Mouse (Mus musculus): ENCODE results near the gene Igsf10. TPM values are rescaled to one million over a fixed set of nuclear protein-coding genes. Genes with fewer than 3 reads are reported as not detected.

Gene Igsf10
- polyA plus RNA-seq, 1 experiment from 2014 or later = 6.9 TPM

- DNase-seq (ENCODE audit: low spot score) (no peak), ATAC-seq (replicated peaks; ENCODE audit: low FRiP score, low TSS enrichment, low read depth) (no peak)
- Histone ChIP-seq H3K4me1 (replicated peaks; ENCODE audit: control insufficient read depth, insufficient read depth, low read length) (no peaks in the 10 kb centered on the region), H3K27ac (ENCODE audit: low read depth) (no peak overlapping the region), H3K36me3 (ENCODE audit: control insufficient read depth, insufficient read depth, low read length) (no peaks in the 10 kb centered on the region), H3K9ac (ENCODE audit: low read length) (no peak overlapping the region), H3K4me3 (ENCODE audit: low read depth, low read length) (no peak overlapping the region), H3K4me2 (ENCODE audit: low read length) (no peak overlapping the region), H3K27me3 (replicated peaks; ENCODE audit: control insufficient read depth, insufficient read depth, low read length) (no peaks in the 10 kb centered on the region), H3K9me3 (ENCODE audit: control insufficient read depth, low read length) (no peaks in the 10 kb centered on the region)
- WGBS = 94% methylated on average over 6 of the region's 6 CpGs
Measured at GRCm38 (mm10) chr3:59270811-59271210, 73.4 kb downstream of the Igsf10 start.

Other genes starting within 250 kb of the Igsf10 start
- 1.1 and 1.2 TPM in 2 replicates for gene Gpr171, start 242.6 kb downstream of the Igsf10 start, polyA plus RNA-seq (2014; fragmentation: Nextera tagmentation; extraction: Ambion mirVana)
- gene P2ry14, start 190.8 kb downstream of the Igsf10 start, polyA plus RNA-seq (2014; fragmentation: Nextera tagmentation; extraction: Ambion mirVana) = 8.4 and 8.6 TPM in 2 replicates
- not detected in 2 replicates for gene Gpr87, start 149.3 kb downstream of the Igsf10 start, polyA plus RNA-seq (2014; fragmentation: Nextera tagmentation; extraction: Ambion mirVana)
- 1.6 and 1.7 TPM in 2 replicates for gene P2ry13, start 133.5 kb downstream of the Igsf10 start, polyA plus RNA-seq (2014; fragmentation: Nextera tagmentation; extraction: Ambion mirVana)
- 1.9 and 2.5 TPM in 2 replicates for gene P2ry12, start 81.5 kb downstream of the Igsf10 start, polyA plus RNA-seq (2014; fragmentation: Nextera tagmentation; extraction: Ambion mirVana)

Data from intestine, embryonic 14.5 days (tissue).